Mouse (Mus musculus) skeletal muscle tissue, adult 2 months (tissue): ENCODE measurements around the gene Klf3.
A peak's percentile ranks its signal among the peaks of the same experiment; 100 is the strongest.

Experiments
- DNase-seq: peaks from one replicate; pipeline ENCODE4 v3.0.0-alpha.2; 2012; ENCODE audit warnings: low read depth, low spot score

Gene Klf3

GRCm38 (mm10) chr5:64802795-64803719 lies at the start of gene Klf3:
Gene Klf3, plus strand, starts transcription at chr5:64803388.
- peak; percentile 91 for DNase-seq

GRCm38 (mm10) chr5:64762295-64762694 lies 40.9 kb upstream of the Klf3 start:
- DNase-seq: no peak

GRCm38 (mm10) chr5:64764452-64764851 lies 38.7 kb upstream of the Klf3 start:
- DNase-seq: no peak

- DNase-seq: no peak
Observed at GRCm38 (mm10) chr5:64765765-64766164, 37.4 kb upstream of the Klf3 start.

GRCm38 (mm10) chr5:64766626-64767025 lies 36.6 kb upstream of the Klf3 start:
- DNase-seq: no peak

- DNase-seq: no peak
Observed at GRCm38 (mm10) chr5:64771619-64772018, 31.6 kb upstream of the Klf3 start.

GRCm38 (mm10) chr5:64778211-64778610 lies 25.0 kb upstream of the Klf3 start:
- DNase-seq: no peak

GRCm38 (mm10) chr5:64779285-64779684 lies 23.9 kb upstream of the Klf3 start:
- no peak for DNase-seq

GRCm38 (mm10) chr5:64780778-64781177 lies 22.4 kb upstream of the Klf3 start:
- peak; percentile 21 for DNase-seq

GRCm38 (mm10) chr5:64788175-64788574 lies 15.0 kb upstream of the Klf3 start:
- DNase-seq: no peak

- no peak for DNase-seq
Observed at GRCm38 (mm10) chr5:64798209-64798608, 5.0 kb upstream of the Klf3 start.

- DNase-seq: no peak
Observed at GRCm38 (mm10) chr5:64801545-64801944, 1.6 kb upstream of the Klf3 start.

GRCm38 (mm10) chr5:64802143-64802542 lies 1.0 kb upstream of the Klf3 start:
- DNase-seq: no peak

- DNase-seq: no peak
Observed at GRCm38 (mm10) chr5:64803720-64804462, 703 bp downstream of the Klf3 start.

- DNase-seq: no peak
Observed at GRCm38 (mm10) chr5:64805131-64805872, 2.1 kb downstream of the Klf3 start.

- peak; percentile 85 for DNase-seq
Observed at GRCm38 (mm10) chr5:64805873-64806505, 2.8 kb downstream of the Klf3 start.

GRCm38 (mm10) chr5:64806600-64806999 lies 3.4 kb downstream of the Klf3 start:
- DNase-seq: no peak

- no peak for DNase-seq
Observed at GRCm38 (mm10) chr5:64807159-64807558, 4.0 kb downstream of the Klf3 start.

GRCm38 (mm10) chr5:64807603-64808002 lies 4.4 kb downstream of the Klf3 start:
- no peak for DNase-seq

GRCm38 (mm10) chr5:64808106-64809010 lies 5.2 kb downstream of the Klf3 start:
- DNase-seq: no peak
